Mouse (Mus musculus) stomach, embryonic 16.5 days (tissue): ENCODE results near the gene Irf2bp1. TPM values are rescaled to one million over a fixed set of nuclear protein-coding genes. Genes with fewer than 3 reads are reported as not detected.
A peak's percentile ranks its signal among the peaks of the same experiment; 100 is the strongest.

Experiments
- ATAC-seq: fragments of 200-750 bp; cut with Nextera tagmentation; 2 replicates; pipeline ENCODE4 v1.8.0; 2017; ENCODE audit warnings: moderate number of reproducible peaks, moderate TSS enrichment; ENCODE audit not compliant: insufficient read depth, low FRiP score
- H3K27ac ChIP-seq: fragments of 300-500 bp; sonication (generic); 2 replicates; pipeline ENCODE4 v1.5.1; 2014; ENCODE audit warnings: low read length
- H3K27me3 ChIP-seq: fragments of 300-500 bp; sonication (generic); 2 replicates; pipeline ENCODE4 v1.6.1; 2014; ENCODE audit warnings: low read length, control low read depth, mixed read lengths; ENCODE audit not compliant: control insufficient read depth, insufficient read depth
- H3K36me3 ChIP-seq: fragments of 300-500 bp; sonication (generic); 2 replicates; pipeline ENCODE4 v1.6.1; 2014; ENCODE audit warnings: low read length; ENCODE audit not compliant: control insufficient read depth, insufficient read depth
- H3K4me1 ChIP-seq: fragments of 300-500 bp; sonication (generic); 2 replicates; pipeline ENCODE4 v1.6.1; 2014; ENCODE audit warnings: low read length, control low read depth, mixed read lengths; ENCODE audit not compliant: control insufficient read depth, insufficient read depth
- H3K4me2 ChIP-seq: fragments of 300-500 bp; sonication (generic); 2 replicates; pipeline ENCODE4 v1.6.1; 2014; ENCODE audit warnings: low read depth, low read length, mixed read lengths
- H3K4me3 ChIP-seq: fragments of 300-500 bp; sonication (generic); replicated peaks from 2 replicates; pipeline ENCODE4 v1.5.1; 2014; ENCODE audit warnings: mild to moderate bottlenecking, low read length
- H3K9ac ChIP-seq: fragments of 300-500 bp; sonication (generic); 2 replicates; pipeline ENCODE4 v1.6.1; 2014; ENCODE audit warnings: low read length
- H3K9me3 ChIP-seq: fragments of 300-500 bp; sonication (generic); replicated peaks from 2 replicates; pipeline ENCODE4 v1.6.1; 2016; ENCODE audit warnings: low read length, control low read depth; ENCODE audit not compliant: control insufficient read depth
- WGBS: fragments of 180-500 bp; shearing (Covaris S2); extraction: QIAGEN DNeasy Blood & Tissue Kit; methylation state at CpG from one replicate; pipeline ENCODE4 v1.1.7; 2014; 5-methylcytosine and 5-hydroxymethylcytosine counted together
- polyA plus RNA-seq: library from polyadenylated mRNA; unstranded; fragments of >200 nt; fragmentation: Nextera tagmentation; extraction: Ambion mirVana; gene quantifications from 2 replicates; pipeline ENCODE4 v1.2.1, GENCODE M21; 2015

The Irf2bp1 gene
- polyA plus RNA-seq, 1 experiment from 2014 or later = 14.3 TPM

DNA sequence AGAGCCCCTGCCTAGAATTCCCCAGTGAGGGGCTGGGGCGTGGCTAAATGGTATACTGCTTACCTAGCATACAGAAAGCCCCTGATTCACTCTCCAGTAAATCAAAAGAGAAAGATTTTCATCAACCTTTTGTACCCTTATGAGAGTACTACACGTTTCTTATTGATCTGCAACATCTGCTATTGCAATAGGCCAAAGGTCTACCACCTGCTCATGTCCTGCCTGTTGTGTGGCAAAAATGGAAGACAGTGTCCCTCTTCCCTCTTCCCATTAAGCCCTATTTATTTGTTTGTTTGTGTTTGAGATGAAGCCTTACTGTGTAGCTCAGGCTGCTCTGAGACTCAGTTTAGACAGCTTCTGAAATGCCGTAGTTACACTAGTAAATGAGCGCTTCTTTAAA, 12.2 kb downstream of the Irf2bp1 start:
- ATAC-seq = no peak
- Histone ChIP-seq H3K4me3 (no peak overlapping the region), H3K9me3 (no peaks in the 10 kb centered on the region), H3K27me3 (0 out of 2 replicates have a peak, but pooled peaks cover 4% of the 10 kb centered on the region), H3K9ac (no peak overlapping the region), H3K4me1 (peaks cover 9% of the 10 kb centered on the region; the same call in 1 of the 2 replicates), H3K4me2 (no peak overlapping the region), H3K27ac (no peak overlapping the region), H3K36me3 (no peaks in the 10 kb centered on the region)
- 86% methylated on average over 4 of the region's 4 CpGs for WGBS

GRCm38 (mm10) chr7:19017909-19018308, 14.1 kb downstream of the Irf2bp1 start:
- H3K4me2 ChIP-seq = no peak overlapping the region
- no peaks in the 10 kb centered on the region for H3K36me3 ChIP-seq
- H3K4me1 ChIP-seq = 0 out of 2 replicates have a peak, but pooled peaks cover under 1% of the 10 kb centered on the region
- peaks cover 21% of the 10 kb centered on the region for H3K27me3 ChIP-seq
- no peak for ATAC-seq
- no peak overlapping the region for H3K4me3 ChIP-seq
- WGBS = 87% methylated on average over 7 of the region's 7 CpGs
- H3K9ac ChIP-seq = no peak overlapping the region
- no peak overlapping the region for H3K27ac ChIP-seq
- H3K9me3 ChIP-seq = no peaks in the 10 kb centered on the region

GRCm38 (mm10) chr7:19021048-19021447, 17.2 kb downstream of the Irf2bp1 start:
- Histone ChIP-seq H3K9ac (no peak overlapping the region), H3K4me3 (peak overlapping the region; percentile 94), H3K9me3 (no peaks in the 10 kb centered on the region), H3K36me3 (no peaks in the 10 kb centered on the region), H3K4me2 (peak overlapping the region; percentile 38), H3K27me3 (peaks cover 28% of the 10 kb centered on the region), H3K27ac (peak overlapping the region; percentile 14; the same call in 1 of the 2 replicates), H3K4me1 (peaks cover 11% of the 10 kb centered on the region)
- no peak for ATAC-seq
- 16% methylated on average over 8 of the region's 8 CpGs for WGBS

DNA sequence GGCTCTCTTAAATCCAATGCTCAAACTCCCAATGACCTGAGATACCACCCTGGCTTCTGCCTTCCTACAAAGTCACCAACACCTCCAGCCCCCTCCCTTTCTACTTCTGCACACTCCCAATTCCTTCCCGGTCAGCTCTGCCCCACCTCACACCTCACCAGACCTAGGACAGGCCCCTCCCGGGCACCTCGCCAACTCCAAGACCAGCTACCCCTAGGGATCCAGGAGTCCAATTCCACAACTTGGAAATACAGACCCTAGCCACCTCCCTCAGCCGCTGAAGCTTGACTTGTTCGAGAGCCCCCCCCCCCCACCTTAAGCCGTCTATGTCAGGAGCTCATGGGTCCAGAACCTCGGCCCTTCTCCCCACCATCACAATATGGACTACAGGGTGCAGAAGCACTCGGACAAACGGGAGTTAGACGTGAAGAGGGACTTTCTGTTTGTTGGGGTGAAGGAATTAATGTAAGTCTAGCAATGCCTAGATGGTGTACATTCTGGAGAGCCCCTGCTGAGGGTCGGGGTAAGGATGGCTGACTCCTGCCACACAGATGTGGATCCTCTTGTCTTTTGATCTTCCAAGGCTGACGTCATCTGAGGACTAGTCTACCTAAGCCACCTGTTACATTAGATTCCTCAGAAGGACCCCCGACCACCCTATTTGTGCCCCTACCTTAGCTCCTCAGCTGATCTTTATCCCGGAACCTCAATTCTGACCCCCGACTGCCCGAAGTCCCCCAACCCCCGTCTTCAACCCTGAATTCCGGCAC, 18.5 kb downstream of the Irf2bp1 start:
- Histone ChIP-seq H3K4me3 (peak overlapping the region; percentile 94), H3K27ac (peak overlapping the region; percentile 57)

DNA sequence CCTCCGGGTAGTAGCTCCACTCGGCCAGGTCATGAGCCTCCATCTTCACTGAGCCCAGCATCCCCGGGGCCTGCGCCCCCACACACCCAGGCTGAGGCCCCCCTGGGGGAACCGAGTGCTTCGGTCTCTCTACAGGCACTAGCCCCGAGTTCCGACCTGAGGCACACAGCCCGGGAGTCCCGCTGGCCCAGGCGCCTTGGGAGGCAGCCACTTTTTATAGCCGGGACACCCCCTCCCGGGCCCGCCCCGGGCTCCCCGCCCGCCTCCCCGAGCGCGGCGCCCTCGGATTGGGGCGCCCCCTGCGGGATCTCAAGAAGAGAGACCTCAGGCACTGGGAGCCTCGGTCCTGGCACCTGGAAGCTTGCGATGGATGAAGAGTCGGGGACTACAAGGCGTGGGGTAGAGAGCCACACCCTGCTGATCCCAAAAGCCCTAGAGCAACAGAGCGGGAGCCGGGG, 19.5 kb downstream of the Irf2bp1 start, which contains the start of gene Foxa3:
TSS of gene Foxa3 (minus strand) at position 182 of the 458 bp plus-strand sequence.
- Histone ChIP-seq H3K4me2 (peak within 1 kb of the TSS; percentile 68), H3K27ac (peak within 1 kb of the TSS; percentile 57), H3K9me3 (no peaks in the 10 kb centered on the region), H3K27me3 (peaks cover 28% of the 10 kb centered on the region), H3K36me3 (no peaks in the 10 kb centered on the region), H3K9ac (peak within 1 kb of the TSS; percentile 95), H3K4me3 (peak within 1 kb of the TSS; percentile 94), H3K4me1 (peaks cover 18% of the 10 kb centered on the region)
- ATAC-seq = peak; percentile 59
- WGBS = 3% methylated on average over 30 of the region's 30 CpGs

More for the DNA sequence above, 18.5 kb downstream of the Irf2bp1 start:
- H3K27me3 ChIP-seq = peaks cover 28% of the 10 kb centered on the region
- 42% methylated on average over 18 of the region's 18 CpGs for WGBS
- peak overlapping the region; percentile 69 for H3K9ac ChIP-seq
- H3K9me3 ChIP-seq = no peaks in the 10 kb centered on the region
- ATAC-seq = no peak
- H3K4me1 ChIP-seq = peaks cover 16% of the 10 kb centered on the region
- H3K36me3 ChIP-seq = no peaks in the 10 kb centered on the region
- H3K4me2 ChIP-seq = peak overlapping the region; percentile 38

- WGBS = 1% methylated on average over 49 of the region's 50 CpGs
- Histone ChIP-seq H3K9me3 (no peaks in the 10 kb centered on the region), H3K36me3 (peaks cover 1% of the 10 kb centered on the region; the same call in 1 of the 2 replicates), H3K4me3 (peak within 1 kb of the TSS; percentile 94), H3K27me3 (peaks cover 28% of the 10 kb centered on the region), H3K4me1 (peaks cover 18% of the 10 kb centered on the region), H3K9ac (peak within 1 kb of the TSS; percentile 95), H3K27ac (peak within 1 kb of the TSS; percentile 57), H3K4me2 (peak within 1 kb of the TSS; percentile 68)
- ATAC-seq = peak; percentile 94
Measured at GRCm38 (mm10) chr7:19024096-19024506, 20.3 kb downstream of the Irf2bp1 start, which contains the start of gene Sympk. Sympk (plus strand) TSS chr7:19024377.

GRCm38 (mm10) chr7:19024581-19025255, 20.9 kb downstream of the Irf2bp1 start:
- Histone ChIP-seq H3K4me1 (peaks cover 18% of the 10 kb centered on the region), H3K9ac (peak overlapping the region; percentile 95), H3K9me3 (no peaks in the 10 kb centered on the region), H3K4me3 (peak overlapping the region; percentile 94), H3K36me3 (peaks cover 7% of the 10 kb centered on the region), H3K27ac (peak overlapping the region; percentile 2; the same call in 1 of the 2 replicates), H3K27me3 (peaks cover 28% of the 10 kb centered on the region), H3K4me2 (peak overlapping the region; percentile 68)
- ATAC-seq = peak; percentile 18
- whole genome bisulfite sequencing = under 1% methylated on average over 36 of the region's 36 CpGs

- H3K4me3 ChIP-seq = no peak overlapping the region
- no peak for ATAC-seq
- H3K9me3 ChIP-seq = no peaks in the 10 kb centered on the region
- no peak overlapping the region for H3K4me2 ChIP-seq
- no peak overlapping the region for H3K9ac ChIP-seq
- peaks cover 6% of the 10 kb centered on the region; the same call in 1 of the 2 replicates for H3K27me3 ChIP-seq
- H3K4me1 ChIP-seq = peaks cover 18% of the 10 kb centered on the region
- H3K27ac ChIP-seq = no peak overlapping the region
- peaks cover 24% of the 10 kb centered on the region for H3K36me3 ChIP-seq
Measured at GRCm38 (mm10) chr7:19028067-19028466, 24.2 kb downstream of the Irf2bp1 start.
